In genomic region chr1:63603870-63604500, GRCm38 (mm10) we compare ENCODE assay signal across 33 mouse cellular contexts. TPM values are rescaled to one million over a fixed set of nuclear protein-coding genes. Genes with fewer than 3 reads are reported as not detected.
DNase-seq lines count a peak whose midpoint lies in the region; ATAC-seq and TF ChIP-seq lines count a peak whose summit lies in the region.
"Had no signal": no experiment of that assay in that cellular context is flagged by ENCODE, and none has a peak within 500 bp of the region (broad histone marks: within the 10 kb centered on the region; RNA-seq: fewer than 3 reads in every experiment).

No protein-coding gene starts in this region.

- TF ChIP-seq EP300 in liver, postnatal 0 days (IDR thresholded peaks at IDR 0.05; ENCODE audit: low read depth), result no peak

- no peak overlapping the region for H3K9ac ChIP-seq in lung, embryonic 15.5 days
- no peak overlapping the region for H3K9ac ChIP-seq in liver, postnatal 0 days (replicated peaks)
- H3K9ac ChIP-seq: embryonic facial prominence, embryonic 13.5 days; forebrain, embryonic 12.5 days; forebrain, embryonic 15.5 days; heart, embryonic 12.5 days; heart, embryonic 15.5 days; hindbrain, embryonic 13.5 days had no signal

- no peak overlapping the region for H3K4me2 ChIP-seq in lung, embryonic 15.5 days
- no peak overlapping the region for H3K4me2 ChIP-seq in liver, postnatal 0 days (ENCODE audit: low read depth, low read length)
- H3K4me2 ChIP-seq: embryonic facial prominence, embryonic 13.5 days; forebrain, embryonic 12.5 days; forebrain, embryonic 15.5 days; heart, embryonic 12.5 days; heart, embryonic 15.5 days; hindbrain, embryonic 13.5 days had no signal

- no peak for TF ChIP-seq CTCF in lung, adult 2 months (IDR thresholded peaks at IDR 0.05; ENCODE audit: insufficient read depth, low read length)
- no peak for TF ChIP-seq CTCF in liver, postnatal 0 days (IDR thresholded peaks at IDR 0.05; ENCODE audit: low read depth)

- TF ChIP-seq POLR2A in lung, adult 2 months (IDR thresholded peaks at IDR 0.05; ENCODE audit: borderline replicate concordance, extremely low read depth, low read depth, low read length), result no peak

- ATAC-seq in lung, embryonic 15.5 days (ENCODE audit: borderline replicate concordance, extremely low read depth, low FRiP score, low TSS enrichment), result peak; percentile 74; the same call in 1 of the 2 replicates
- ATAC-seq in liver, postnatal 0 days, result no peak
- ATAC-seq: forebrain, embryonic 15.5 days; hindbrain, embryonic 16.5 days; Patski had no signal

- H3K36me3 ChIP-seq in lung, embryonic 15.5 days, result no peaks in the 10 kb centered on the region
- H3K36me3 ChIP-seq in liver, postnatal 0 days (replicated peaks; ENCODE audit: insufficient read depth, low read length), result no peaks in the 10 kb centered on the region
- H3K36me3 ChIP-seq: embryonic facial prominence, embryonic 10.5 days; embryonic facial prominence, embryonic 13.5 days; forebrain, embryonic 12.5 days; forebrain, embryonic 15.5 days; G1E; heart, embryonic 12.5 days; heart, embryonic 15.5 days; hindbrain, embryonic 10.5 days; hindbrain, embryonic 13.5 days had no signal

- H3K9me3 ChIP-seq in lung, embryonic 15.5 days, result no peaks in the 10 kb centered on the region
- no peaks in the 10 kb centered on the region for H3K9me3 ChIP-seq in liver, postnatal 0 days (ENCODE audit: low read length)
- H3K9me3 ChIP-seq: embryonic facial prominence, embryonic 10.5 days; embryonic facial prominence, embryonic 13.5 days; forebrain, embryonic 12.5 days; forebrain, embryonic 15.5 days; G1E; heart, embryonic 12.5 days; heart, embryonic 15.5 days; hindbrain, embryonic 10.5 days; hindbrain, embryonic 13.5 days had no signal

- H3K27me3 ChIP-seq in lung, embryonic 15.5 days, result no peaks in the 10 kb centered on the region; the same call in 1 of the 2 replicates
- no peaks in the 10 kb centered on the region for H3K27me3 ChIP-seq in liver, postnatal 0 days (ENCODE audit: insufficient read depth, low read length)
- H3K27me3 ChIP-seq: CH12.LX; embryonic facial prominence, embryonic 13.5 days; forebrain, embryonic 12.5 days; forebrain, embryonic 15.5 days; heart, embryonic 12.5 days; heart, embryonic 15.5 days; hindbrain, embryonic 13.5 days had no signal

- DNase-seq in adrenal gland, adult 8-10 months, result peak; percentile 11
- DNase-seq in adrenal gland, postnatal 25 days, result no peak
- DNase-seq in lung, adult 2 months, result no peak
- DNase-seq in adrenal gland, postnatal 14 days, result peak; percentile 10
- DNase-seq in yolk sac, embryonic 10.5 days (ENCODE audit: low spot score), result peak; percentile 14
- no peak for DNase-seq in liver, postnatal 0 days
- DNase-seq: B cell, adult 2 months; cerebellum, adult 11-12 months; cerebellum, adult 8-10 months; cerebellum, postnatal 10 days; cerebellum, postnatal 36 days; embryo, embryonic 11 days; gastrocnemius, postnatal 25 days; heart, adult 18-20 months; heart, postnatal 10 days; heart, postnatal 36 days had no signal

- 21% methylated on average over 3 of the region's 3 CpGs for WGBS in lung, embryonic 15.5 days
- WGBS in lung, adult 2 months, result 12% methylated on average over 3 of the region's 3 CpGs
- 32% methylated on average over 3 of the region's 3 CpGs for WGBS in liver, postnatal 0 days (ENCODE audit: insufficient replicate concordance)

- H3K4me1 ChIP-seq in lung, embryonic 15.5 days, result peaks cover 3% of the 10 kb centered on the region; the same call in 1 of the 2 replicates
- no peaks in the 10 kb centered on the region for H3K4me1 ChIP-seq in lung, adult 2 months (ENCODE audit: control insufficient read depth, insufficient read depth, low read length)
- no peaks in the 10 kb centered on the region for H3K4me1 ChIP-seq in liver, postnatal 0 days (ENCODE audit: insufficient read depth)
- H3K4me1 ChIP-seq: embryonic facial prominence, embryonic 10.5 days; embryonic facial prominence, embryonic 13.5 days; forebrain, embryonic 12.5 days; forebrain, embryonic 15.5 days; heart, embryonic 12.5 days; heart, embryonic 15.5 days; hindbrain, embryonic 10.5 days; hindbrain, embryonic 13.5 days had no signal

- H3K27ac ChIP-seq in lung, embryonic 15.5 days, result no peak overlapping the region
- no peak overlapping the region for H3K27ac ChIP-seq in liver, postnatal 0 days (ENCODE audit: low read depth)
- H3K27ac ChIP-seq: embryonic facial prominence, embryonic 10.5 days; embryonic facial prominence, embryonic 13.5 days; forebrain, embryonic 12.5 days; forebrain, embryonic 15.5 days; heart, embryonic 15.5 days; hindbrain, embryonic 10.5 days; hindbrain, embryonic 13.5 days had no signal

- no peak overlapping the region for H3K4me3 ChIP-seq in lung, embryonic 15.5 days
- no peak overlapping the region for H3K4me3 ChIP-seq in lung, adult 2 months (replicated peaks; ENCODE audit: extremely low read depth, low read depth, low read length)
- H3K4me3 ChIP-seq in liver, postnatal 0 days (ENCODE audit: low read depth, low read length), result no peak overlapping the region
- H3K4me3 ChIP-seq: embryonic facial prominence, embryonic 10.5 days; embryonic facial prominence, embryonic 13.5 days; erythroblast, embryonic 14.5 days; forebrain, embryonic 12.5 days; forebrain, embryonic 15.5 days; heart, embryonic 12.5 days; heart, embryonic 15.5 days; hindbrain, embryonic 10.5 days; hindbrain, embryonic 13.5 days had no signal

RNA-seq across cellular contexts. Expression of gene Gm39653, which starts 11.8 kb away (rescaled TPM):
- total RNA-seq in adrenal gland, adult 8-10 months (2022), result not detected
- total RNA-seq in adrenal gland, postnatal 25 days (2021), result not detected in 2 replicates
- polyA plus RNA-seq in lung, embryonic 15.5 days (2015; fragmentation: Nextera tagmentation; extraction: Ambion mirVana), result not detected in 2 replicates
- polyA plus RNA-seq in lung, adult 2 months (2012; rRNA removed), result not detected in 2 replicates
- total RNA-seq in adrenal gland, postnatal 14 days (2021), result not detected in 2 replicates
- not detected in 2 replicates for polyA plus RNA-seq in liver, postnatal 0 days (2015; fragmentation: Nextera tagmentation; extraction: Ambion mirVana)
- total RNA-seq: CH12.LX; G1E; gastrocnemius, adult 8-10 months; gastrocnemius, postnatal 25 days; heart, adult 18-20 months; heart, postnatal 10 days; heart, postnatal 36 days had no signal
- polyA plus RNA-seq: brain, embryonic 14.5 days; embryonic facial prominence, embryonic 10.5 days; embryonic facial prominence, embryonic 13.5 days; erythroblast, embryonic 14.5 days; forebrain, embryonic 12.5 days; forebrain, embryonic 15.5 days; G1E; gonadal fat pad, adult 2 months; heart, embryonic 12.5 days; heart, embryonic 15.5 days; hindbrain, embryonic 10.5 days; hindbrain, embryonic 13.5 days; hindbrain, embryonic 16.5 days; Patski had no signal

Comparison
In these comparisons a context has a peak if more than half of its experiments do, and no peak if none do; other contexts are left out.
1. DNase-seq: peak in adrenal gland, adult 8-10 months (single experiment), adrenal gland, postnatal 14 days (single experiment) and yolk sac, embryonic 10.5 days (single experiment); none in adrenal gland, postnatal 25 days (single experiment), lung, adult 2 months (single experiment) and liver, postnatal 0 days (single experiment).